Comparison of ENCODE assay signal across 8 mouse cellular contexts in the genomic region with DNA sequence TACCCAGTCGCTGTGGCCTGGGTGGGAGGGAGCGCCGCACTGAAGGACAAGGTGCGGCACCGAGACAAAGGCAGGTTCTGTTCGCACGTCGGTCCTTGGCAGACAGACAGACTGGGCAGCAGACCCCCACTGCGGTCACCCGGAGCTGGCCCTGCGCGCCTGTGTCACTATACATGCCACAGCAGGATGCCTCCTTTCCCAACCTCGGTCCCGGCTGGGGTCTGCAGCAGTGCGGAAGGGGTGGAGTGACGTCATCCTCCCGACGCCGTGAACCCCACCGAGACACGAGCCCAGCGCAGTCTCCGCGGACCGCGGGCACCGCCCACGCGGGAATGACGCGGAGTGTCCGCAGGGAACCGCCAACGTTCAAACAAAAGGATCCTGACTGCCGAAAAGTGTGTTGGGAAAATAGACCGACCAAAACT. TPM values are rescaled to one million over a fixed set of nuclear protein-coding genes. Genes with fewer than 3 reads are reported as not detected.
A peak's percentile ranks its signal among the peaks of the same experiment; 100 is the strongest.
DNase-seq lines count a peak whose midpoint lies in the region; ATAC-seq and TF ChIP-seq lines count a peak whose summit lies in the region.
"Not testable (repeated sequence)": the region's sequence is repeated elsewhere in the genome, so short reads cannot be mapped to it uniquely, and the experiment has no call there.

No protein-coding gene starts in this region.

- H3K27ac ChIP-seq in hindbrain, embryonic 12.5 days: peak overlapping the region; percentile 83

- POLR2A ChIA-PET in Patski (lab: Charles Lee): not testable (repeated sequence)

- H3K4me2 ChIP-seq in hindbrain, embryonic 12.5 days (replicated peaks): peak overlapping the region; percentile 45

- CTCF ChIA-PET in Patski (lab: Charles Lee): not testable (repeated sequence)

- not testable (repeated sequence) for DNase-seq in Patski (ENCODE audit: low read depth, low spot score)
- DNase-seq in cerebellum, adult 9-11 months: peak; percentile 77
- peak; percentile 83 for DNase-seq in forelimb bud, embryonic 11.5 days (ENCODE audit: low read depth, low spot score)
- peak; percentile 66 to 76 for DNase-seq in layer of hippocampus, postnatal 14 days (ENCODE audit: low spot score in 2 of 2)
- peak; percentile 65 for DNase-seq in lung, postnatal 14 days
- peak; percentile 65 for DNase-seq in ovary, postnatal 36 days (ENCODE audit: low spot score)
- peak; percentile 71 for DNase-seq in thymus, postnatal 25 days

- H3K4me3 ChIP-seq in hindbrain, embryonic 12.5 days: peak overlapping the region; percentile 44

- H3K27me3 ChIP-seq in Patski; hindbrain, embryonic 12.5 days: not testable (repeated sequence)

- not testable (repeated sequence) for H3K4me1 ChIP-seq in hindbrain, embryonic 12.5 days

- WGBS in hindbrain, embryonic 12.5 days: under 1% methylated on average over 36 of the region's 36 CpGs

- TF ChIP-seq CTCF in Patski (IDR thresholded peaks at IDR 0.05): not testable (repeated sequence)

- H3K9me3 ChIP-seq in hindbrain, embryonic 12.5 days (replicated peaks): not testable (repeated sequence)

- not testable (repeated sequence) for H3K36me3 ChIP-seq in hindbrain, embryonic 12.5 days

- in situ Hi-C loops in Patski (cut with MboI; ENCODE audit: low pct_unique_long_range_greater_than_20kb): not testable (repeated sequence)

- H3K9ac ChIP-seq in hindbrain, embryonic 12.5 days: peak overlapping the region; percentile 62

- ATAC-seq in Patski: peak; percentile 24
- peak; percentile 95 for ATAC-seq in hindbrain, embryonic 12.5 days (ENCODE audit: low FRiP score)

RNA-seq across cellular contexts. Expression of gene Dynlt1f, which starts 0.6 kb away (rescaled TPM):
- 126 TPM for polyA plus RNA-seq in Patski (2021)
- 272 and 308 TPM in 2 replicates for polyA plus RNA-seq in hindbrain, embryonic 12.5 days (2016; fragmentation: Nextera tagmentation; extraction: Ambion mirVana)
- 100 to 1,000 TPM in 1 of 2 experiments, 10 to 100 TPM in 1; 94.6 to 105 TPM for total RNA-seq in layer of hippocampus, postnatal 14 days (2021)

RNA-seq across cellular contexts. Expression of gene Sytl3, which starts 3.8 kb away (rescaled TPM):
- polyA plus RNA-seq in Patski (2021): not detected
- 0.46 TPM in 1 of 2 replicates, not detected in the other for polyA plus RNA-seq in hindbrain, embryonic 12.5 days (2016; fragmentation: Nextera tagmentation; extraction: Ambion mirVana)
- total RNA-seq in layer of hippocampus, postnatal 14 days (2021): under 1 TPM; 0.25 to 0.48 TPM

RNA-seq across cellular contexts. Expression of gene Dynlt1c, which starts 53.6 kb away (rescaled TPM):
- 10.2 TPM for polyA plus RNA-seq in Patski (2021)
- 56.8 and 70.8 TPM in 2 replicates for polyA plus RNA-seq in hindbrain, embryonic 12.5 days (2016; fragmentation: Nextera tagmentation; extraction: Ambion mirVana)
- total RNA-seq in layer of hippocampus, postnatal 14 days (2021): 10 to 100 TPM; 21.6 to 27.9 TPM
